Mouse (Mus musculus): Measurements from ENCODE around the gene Rps12. TPM values are rescaled to one million over a fixed set of nuclear protein-coding genes. Genes with fewer than 3 reads are reported as not detected.

Rps12 gene
- polyA plus RNA-seq (2016; fragmentation: Nextera tagmentation; extraction: Ambion mirVana): 153 and 161 TPM in 2 replicates

GRCm38 (mm10) chr10:23787062-23787821 is at the start of gene Rps12:
Rps12 (minus strand) TSS chr10:23787275.
- under 1% methylated on average over 51 of the region's 51 CpGs for WGBS
- no peaks in the 10 kb centered on the region for H3K9me3 ChIP-seq
- peak within 1 kb of the TSS; percentile 88 for H3K4me3 ChIP-seq
- H3K36me3 ChIP-seq (replicated peaks): peaks cover 41% of the 10 kb centered on the region
- H3K4me1 ChIP-seq: peaks cover 41% of the 10 kb centered on the region
- no peaks in the 10 kb centered on the region for H3K27me3 ChIP-seq (ENCODE audit: poor library complexity, severe bottlenecking)
- peak within 1 kb of the TSS; percentile 92 for H3K27ac ChIP-seq
- peak; percentile 98 for DNase-seq (ENCODE audit: extremely low spot score, low spot score)

GRCm38 (mm10) chr10:23836003-23836964 is 49.2 kb upstream of the Rps12 start:
- Histone ChIP-seq H3K9me3 (no peaks in the 10 kb centered on the region), H3K27ac (no peak overlapping the region), H3K27me3 (ENCODE audit: poor library complexity, severe bottlenecking) (no peaks in the 10 kb centered on the region), H3K4me3 (no peak overlapping the region), H3K36me3 (replicated peaks) (no peaks in the 10 kb centered on the region), H3K4me1 (no peaks in the 10 kb centered on the region)
- peak; percentile 2 for DNase-seq (ENCODE audit: extremely low spot score, low spot score)
- 84% methylated on average over 9 of the region's 9 CpGs for WGBS

- WGBS: 91% methylated on average over 7 of the region's 7 CpGs
- Histone ChIP-seq H3K9me3 (no peaks in the 10 kb centered on the region), H3K4me3 (no peak overlapping the region), H3K36me3 (replicated peaks) (peaks cover 48% of the 10 kb centered on the region), H3K4me1 (no peaks in the 10 kb centered on the region), H3K27ac (no peak overlapping the region), H3K27me3 (ENCODE audit: poor library complexity, severe bottlenecking) (no peaks in the 10 kb centered on the region)
- no peak for DNase-seq (ENCODE audit: extremely low spot score, low spot score)
These were observed 39.4 kb upstream of the Rps12 start for GRCm38 (mm10) chr10:23826516-23826915.

- Histone ChIP-seq H3K9me3 (no peaks in the 10 kb centered on the region), H3K27ac (no peak overlapping the region), H3K27me3 (ENCODE audit: poor library complexity, severe bottlenecking) (no peaks in the 10 kb centered on the region), H3K36me3 (replicated peaks) (peaks cover 37% of the 10 kb centered on the region), H3K4me1 (peaks cover 10% of the 10 kb centered on the region), H3K4me3 (no peak overlapping the region)
- 93% methylated on average over 7 of the region's 7 CpGs for WGBS
- no peak for DNase-seq (ENCODE audit: extremely low spot score, low spot score)
These were observed 29.2 kb upstream of the Rps12 start for GRCm38 (mm10) chr10:23816241-23816640.

GRCm38 (mm10) chr10:23815168-23815567 is 28.1 kb upstream of the Rps12 start:
- no peak overlapping the region for H3K4me3 ChIP-seq

DNA sequence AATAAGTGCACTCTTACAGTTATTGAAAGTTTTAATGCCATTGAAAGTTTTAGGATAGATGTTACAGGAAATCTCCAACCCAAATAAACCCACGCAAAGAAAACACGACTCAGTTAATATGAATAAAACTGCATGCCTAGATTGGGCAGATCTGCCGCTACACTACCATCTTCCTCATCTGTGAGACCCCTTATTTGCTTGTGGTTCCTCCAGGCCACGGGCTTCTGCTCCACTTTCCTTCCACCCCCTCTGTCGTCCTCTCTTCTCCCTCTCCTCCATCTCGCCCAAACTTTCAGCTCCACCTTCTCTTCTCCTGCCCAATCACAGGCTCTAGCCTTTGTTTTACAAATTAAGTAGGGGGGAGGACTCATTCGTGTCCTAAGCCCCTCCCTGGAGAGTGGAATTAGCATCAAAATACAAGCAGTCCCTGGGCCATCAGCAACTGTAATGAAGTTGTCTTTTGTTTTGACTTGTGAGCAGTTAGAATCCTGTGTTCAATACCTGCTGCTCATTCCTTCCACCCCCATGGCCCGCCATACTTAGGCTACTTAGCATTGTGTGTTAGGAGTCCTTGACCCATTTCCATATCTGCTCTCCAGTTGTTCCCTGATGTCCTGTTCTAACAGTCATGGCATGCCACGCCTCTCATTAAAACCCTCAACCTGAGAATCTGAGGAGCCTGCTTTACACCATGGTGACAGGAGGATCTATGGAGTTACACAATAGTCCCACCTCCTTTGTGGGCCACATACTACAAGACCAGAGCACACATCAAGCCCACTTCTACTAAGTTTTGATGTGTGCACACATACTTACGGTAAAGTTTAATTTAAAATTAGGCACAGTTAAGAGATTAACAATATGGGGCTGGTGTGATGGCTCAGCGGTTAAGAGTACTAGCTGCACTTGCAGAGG is 26.0 kb upstream of the Rps12 start:
- peaks cover 10% of the 10 kb centered on the region for H3K4me1 ChIP-seq
- H3K27me3 ChIP-seq (ENCODE audit: poor library complexity, severe bottlenecking): no peaks in the 10 kb centered on the region
- 55% methylated on average over 11 of the region's 11 CpGs for WGBS
- H3K9me3 ChIP-seq: no peaks in the 10 kb centered on the region
- H3K36me3 ChIP-seq (replicated peaks): peaks cover 16% of the 10 kb centered on the region
- H3K27ac ChIP-seq: peak overlapping the region; percentile 66; the same call in 1 of the 2 replicates
- peak; percentile 19 for DNase-seq (ENCODE audit: extremely low spot score, low spot score)
- H3K4me3 ChIP-seq: no peak overlapping the region

More at GRCm38 (mm10) chr10:23815168-23815567, 28.1 kb upstream of the Rps12 start:
- 60% methylated on average over 1 of the region's 1 CpGs for WGBS
- Histone ChIP-seq H3K9me3 (no peaks in the 10 kb centered on the region), H3K4me1 (peaks cover 10% of the 10 kb centered on the region), H3K27me3 (ENCODE audit: poor library complexity, severe bottlenecking) (no peaks in the 10 kb centered on the region), H3K27ac (no peak overlapping the region), H3K36me3 (replicated peaks) (peaks cover 33% of the 10 kb centered on the region)
- DNase-seq (ENCODE audit: extremely low spot score, low spot score): peak; percentile 60

DNA sequence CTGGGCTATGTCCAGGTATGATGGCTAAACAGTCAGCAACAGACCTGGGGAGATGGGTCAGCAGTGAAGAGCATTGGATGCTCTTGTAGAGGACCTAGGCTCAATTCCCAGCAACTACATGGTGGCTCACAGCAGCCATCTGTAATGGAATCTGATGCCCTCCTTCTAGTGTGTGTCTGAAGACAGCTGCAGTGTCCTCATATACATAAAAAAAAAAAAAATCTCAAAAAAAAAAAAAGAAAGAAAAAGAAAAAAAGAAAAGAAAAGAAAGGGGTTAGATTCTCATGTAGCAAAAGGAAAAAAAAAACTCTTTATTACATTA is 25.3 kb upstream of the Rps12 start:
- DNase-seq (ENCODE audit: extremely low spot score, low spot score): no peak
- Histone ChIP-seq H3K27me3 (ENCODE audit: poor library complexity, severe bottlenecking) (no peaks in the 10 kb centered on the region), H3K36me3 (replicated peaks) (peaks cover 10% of the 10 kb centered on the region), H3K27ac (no peak overlapping the region), H3K9me3 (no peaks in the 10 kb centered on the region), H3K4me1 (peaks cover 10% of the 10 kb centered on the region), H3K4me3 (no peak overlapping the region)

DNA sequence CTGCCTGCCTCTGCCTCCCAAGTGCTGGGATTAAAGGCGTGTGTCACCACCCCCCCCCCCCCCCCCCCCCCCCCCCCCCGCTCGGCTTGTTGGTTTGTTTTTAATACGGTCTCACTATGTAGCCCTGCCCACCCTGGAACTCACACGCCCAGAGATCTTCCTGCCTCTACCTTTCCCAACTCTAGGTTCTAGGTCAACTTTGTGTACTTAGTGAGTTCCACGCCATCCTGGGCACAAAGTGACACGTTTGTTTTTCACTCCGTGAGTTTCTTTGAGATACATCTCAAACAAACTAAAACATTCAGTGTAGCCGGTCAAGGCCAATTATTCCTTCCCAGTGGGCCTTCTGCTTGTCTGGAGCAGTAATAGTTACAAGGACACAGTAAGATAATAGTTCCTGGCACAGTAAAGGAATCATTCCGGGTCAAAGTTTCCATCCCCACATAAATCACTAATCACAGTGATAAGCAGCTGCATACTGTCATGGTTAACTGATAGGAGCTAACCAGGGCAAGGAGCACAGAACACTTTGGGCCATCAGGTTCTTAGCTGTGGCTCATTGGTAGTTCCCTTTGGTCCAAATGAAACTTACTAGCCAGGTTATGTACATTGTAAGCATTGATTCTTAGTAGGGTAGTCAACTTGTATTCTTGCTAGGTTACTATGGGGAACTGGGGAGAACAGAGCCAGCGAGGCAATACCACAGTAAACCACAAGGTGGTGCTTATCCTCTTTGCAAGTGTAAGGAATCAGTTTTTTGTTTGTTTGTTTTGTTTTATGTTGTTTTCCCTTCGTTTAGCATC is 24.8 kb upstream of the Rps12 start:
- Histone ChIP-seq H3K36me3 (replicated peaks) (peaks cover 10% of the 10 kb centered on the region), H3K27ac (no peak overlapping the region), H3K9me3 (no peaks in the 10 kb centered on the region), H3K4me3 (no peak overlapping the region), H3K4me1 (peaks cover 10% of the 10 kb centered on the region), H3K27me3 (ENCODE audit: poor library complexity, severe bottlenecking) (no peaks in the 10 kb centered on the region)
- 77% methylated on average over 9 of the region's 12 CpGs for WGBS
- DNase-seq (ENCODE audit: extremely low spot score, low spot score): peak; percentile 55

DNA sequence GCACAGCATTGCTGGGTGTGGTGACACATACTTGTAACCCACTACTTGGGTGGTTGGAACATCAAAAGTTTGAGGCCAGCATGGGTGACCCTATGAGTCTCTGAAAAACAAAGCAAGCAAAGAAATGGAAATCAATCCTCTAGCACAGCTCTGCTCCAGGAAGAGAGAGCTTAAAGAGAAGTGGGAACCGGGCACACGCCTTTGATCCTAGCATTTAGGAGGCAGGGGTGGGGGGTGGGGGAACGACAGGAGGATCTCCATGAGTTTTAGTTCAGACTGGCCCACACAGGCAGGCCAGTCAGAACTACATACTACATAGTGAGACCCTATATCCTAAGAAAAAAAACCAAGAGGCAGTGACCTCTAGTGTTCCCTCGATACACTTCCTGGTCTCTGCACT is 19.1 kb upstream of the Rps12 start:
- Histone ChIP-seq H3K4me3 (no peak overlapping the region), H3K9me3 (no peaks in the 10 kb centered on the region), H3K27me3 (ENCODE audit: poor library complexity, severe bottlenecking) (no peaks in the 10 kb centered on the region), H3K27ac (no peak overlapping the region), H3K36me3 (replicated peaks) (peaks cover 45% of the 10 kb centered on the region), H3K4me1 (0 out of 2 replicates have a peak, but pooled peaks cover 8% of the 10 kb centered on the region)
- DNase-seq (ENCODE audit: extremely low spot score, low spot score): no peak
- WGBS: 37% methylated on average over 4 of the region's 4 CpGs

DNA sequence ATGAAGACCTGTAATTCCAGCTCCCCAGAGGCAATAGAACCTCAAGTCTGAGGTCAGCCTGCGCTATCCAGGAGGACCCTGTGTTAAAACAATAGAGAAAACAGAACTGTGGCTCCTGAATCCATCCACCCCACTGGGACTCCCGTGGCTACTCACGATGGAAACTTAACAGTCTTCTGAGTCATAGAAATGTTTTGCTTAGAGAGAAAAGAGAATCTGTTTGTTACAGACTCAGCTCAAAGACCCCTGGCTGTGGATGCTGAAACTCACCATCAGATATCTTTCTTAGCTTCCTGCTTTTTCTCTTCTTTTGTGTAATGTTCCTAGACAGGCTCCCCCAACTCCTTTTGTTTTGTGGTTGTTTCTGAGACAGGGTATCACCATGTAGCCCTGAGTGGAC is 17.6 kb upstream of the Rps12 start:
- Histone ChIP-seq H3K36me3 (replicated peaks) (peaks cover 49% of the 10 kb centered on the region), H3K27me3 (ENCODE audit: poor library complexity, severe bottlenecking) (no peaks in the 10 kb centered on the region), H3K9me3 (no peaks in the 10 kb centered on the region), H3K4me3 (no peak overlapping the region), H3K4me1 (peaks cover 14% of the 10 kb centered on the region), H3K27ac (no peak overlapping the region)
- 72% methylated on average over 3 of the region's 3 CpGs for WGBS
- no peak for DNase-seq (ENCODE audit: extremely low spot score, low spot score)

DNA sequence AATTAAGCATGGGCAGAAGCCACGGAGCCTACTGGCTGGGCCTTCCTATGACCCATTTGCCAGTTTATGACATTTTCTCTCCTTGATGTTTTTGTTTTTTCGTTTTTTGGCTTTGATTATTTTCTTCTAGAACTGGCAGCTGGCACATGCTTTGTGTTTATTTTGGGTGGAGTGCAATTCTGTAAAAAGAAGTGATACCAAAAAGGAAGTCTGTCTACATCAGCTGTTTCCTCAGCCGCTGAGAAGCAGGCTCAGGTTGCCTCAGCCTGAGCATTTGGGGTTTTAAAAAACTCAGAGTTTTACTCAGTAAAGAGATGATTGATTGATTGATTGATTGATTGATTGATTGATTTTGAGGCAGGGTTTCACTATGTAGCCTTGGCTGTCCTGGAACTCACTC is 15.8 kb upstream of the Rps12 start:
- H3K4me3 ChIP-seq: no peak overlapping the region
- peaks cover 45% of the 10 kb centered on the region for H3K36me3 ChIP-seq (replicated peaks)
- no peaks in the 10 kb centered on the region for H3K27me3 ChIP-seq (ENCODE audit: poor library complexity, severe bottlenecking)
- no peak for DNase-seq (ENCODE audit: extremely low spot score, low spot score)
- H3K27ac ChIP-seq: no peak overlapping the region
- H3K4me1 ChIP-seq: peaks cover 21% of the 10 kb centered on the region
- no peaks in the 10 kb centered on the region for H3K9me3 ChIP-seq
- 83% methylated on average over 3 of the region's 3 CpGs for WGBS

Measured in forebrain, embryonic 10.5 days (tissue).